Mouse (Mus musculus) CD8-positive naive resting alpha-beta T cell, adult 2 months (primary cell): Measurements from ENCODE around the gene Scn4a.

Experiments used
- DNase-seq, 2 experiments: peaks; one replicate each; pipeline ENCODE4 v3.0.0; 2022; ENCODE audit warnings: low read depth in 2 of 2, low spot score in 2 of 2

Scn4a gene

GRCm38 (mm10) chr11:106317801-106318200 lies 35.3 kb downstream of the Scn4a start:
- peak in 1 of 2 experiments; percentile 39 for DNase-seq

- DNase-seq: no peak
Observed at GRCm38 (mm10) chr11:106316416-106316815, 36.7 kb downstream of the Scn4a start.

- no peak for DNase-seq
Observed at GRCm38 (mm10) chr11:106314333-106314812, 38.7 kb downstream of the Scn4a start, which contains the start of gene Cd79b. TSS of gene Cd79b (minus strand) at chr11:106314762.

- no peak for DNase-seq
Observed at GRCm38 (mm10) chr11:106313533-106313932, 39.6 kb downstream of the Scn4a start.

- DNase-seq: no peak
Observed at GRCm38 (mm10) chr11:106310123-106310522, 43.0 kb downstream of the Scn4a start.

GRCm38 (mm10) chr11:106308162-106308561 lies 44.9 kb downstream of the Scn4a start:
- no peak for DNase-seq

- no peak for DNase-seq
Observed at GRCm38 (mm10) chr11:106307432-106307831, 45.7 kb downstream of the Scn4a start.

GRCm38 (mm10) chr11:106306758-106307157 lies 46.3 kb downstream of the Scn4a start:
- no peak for DNase-seq

- no peak for DNase-seq
Observed at GRCm38 (mm10) chr11:106306065-106306385, 47.1 kb downstream of the Scn4a start.

- DNase-seq: no peak
Observed at GRCm38 (mm10) chr11:106305348-106306064, 47.6 kb downstream of the Scn4a start.

GRCm38 (mm10) chr11:106302634-106303033 lies 50.5 kb downstream of the Scn4a start:
- DNase-seq: peak; percentile 47 to 67

- no peak for DNase-seq
Observed at GRCm38 (mm10) chr11:106301765-106302164, 51.3 kb downstream of the Scn4a start, which contains the start of gene Gh. TSS of gene Gh (minus strand) at chr11:106301865.

GRCm38 (mm10) chr11:106291861-106292260 lies 61.2 kb downstream of the Scn4a start:
- DNase-seq: no peak

GRCm38 (mm10) chr11:106290376-106290775 lies 62.7 kb downstream of the Scn4a start:
- no peak for DNase-seq

- no peak for DNase-seq
Observed at GRCm38 (mm10) chr11:106289369-106289768, 63.7 kb downstream of the Scn4a start.

GRCm38 (mm10) chr11:106286987-106287386 lies 66.1 kb downstream of the Scn4a start:
- DNase-seq: no peak

GRCm38 (mm10) chr11:106286206-106286605 lies 66.9 kb downstream of the Scn4a start:
- DNase-seq: no peak

- no peak for DNase-seq
Observed at GRCm38 (mm10) chr11:106284126-106284525, 69.0 kb downstream of the Scn4a start.

- no peak for DNase-seq
Observed at GRCm38 (mm10) chr11:106283371-106283770, 69.7 kb downstream of the Scn4a start.

GRCm38 (mm10) chr11:106282452-106282851 lies 70.6 kb downstream of the Scn4a start:
- DNase-seq: no peak

GRCm38 (mm10) chr11:106276454-106276853 lies 76.6 kb downstream of the Scn4a start, which contains the start of gene Tcam1:
TSS of gene Tcam1 (plus strand) at chr11:106276672.
- peak; percentile 95 to 98 for DNase-seq

- DNase-seq: no peak
Observed at GRCm38 (mm10) chr11:106274971-106275411, 78.1 kb downstream of the Scn4a start.

- DNase-seq: no peak
Observed at GRCm38 (mm10) chr11:106274374-106274773, 78.7 kb downstream of the Scn4a start.
